Mouse (Mus musculus) adrenal gland, postnatal 25 days (tissue): ENCODE measurements around the gene Pter. TPM values are rescaled to one million over a fixed set of nuclear protein-coding genes. Genes with fewer than 3 reads are reported as not detected.
A peak's percentile ranks its signal among the peaks of the same experiment; 100 is the strongest.

Experiments used
- DNase-seq: peaks from one replicate; pipeline ENCODE4 v3.0.0; 2021; ENCODE audit warnings: mixed read lengths
- long read RNA-seq: library from polyadenylated mRNA; stranded (forward); transcript quantifications from one replicate; pipeline ENCODE4 v2.0.0, GENCODE M21; 2021
- total RNA-seq: library from RNA; stranded (reverse); gene quantifications from 2 replicates; pipeline ENCODE4 v1.2.3, GENCODE M21; 2021

Pter gene
- total RNA-seq = 15.6 and 19.1 TPM in 2 replicates
- long read RNA-seq, transcript Pter-203 (5 exons, 3,571 nt) = minor isoform, 19 of 69 reads
- long read RNA-seq, transcript Pter-205 (6 exons, 1,232 nt) = major isoform, 35 of 69 reads
- long read RNA-seq, partial matches to known transcripts = 0 of 69 reads
- long read RNA-seq, other reads (novel, unspliced or antisense) = 14 of 69 reads

GRCm38 (mm10) chr2:12923804-12924591 lies at the start of gene Pter:
TSS of gene Pter (plus strand) at chr2:12924041.
- peak; percentile 84 for DNase-seq

- no peak for DNase-seq
Measured at GRCm38 (mm10) chr2:12874232-12874631, 49.6 kb upstream of the Pter start.

- DNase-seq = no peak
Measured at GRCm38 (mm10) chr2:12879492-12879891, 44.3 kb upstream of the Pter start.

GRCm38 (mm10) chr2:12881009-12881408 lies 42.8 kb upstream of the Pter start:
- DNase-seq = no peak

- peak; percentile 1 for DNase-seq
Measured at GRCm38 (mm10) chr2:12883276-12883914, 40.4 kb upstream of the Pter start.

- DNase-seq = no peak
Measured at GRCm38 (mm10) chr2:12887015-12887414, 36.8 kb upstream of the Pter start.

- DNase-seq = no peak
Measured at GRCm38 (mm10) chr2:12905786-12906185, 18.1 kb upstream of the Pter start.

- DNase-seq = no peak
Measured at GRCm38 (mm10) chr2:12925643-12926042, 1.8 kb downstream of the Pter start.

GRCm38 (mm10) chr2:12930338-12930737 lies 6.5 kb downstream of the Pter start:
- DNase-seq = no peak

- no peak for DNase-seq
Measured at GRCm38 (mm10) chr2:12933905-12934304, 10.1 kb downstream of the Pter start.

GRCm38 (mm10) chr2:12935286-12935685 lies 11.4 kb downstream of the Pter start:
- no peak for DNase-seq

GRCm38 (mm10) chr2:12937461-12938217 lies 13.8 kb downstream of the Pter start:
- DNase-seq = no peak

GRCm38 (mm10) chr2:12938641-12939040 lies 14.8 kb downstream of the Pter start:
- DNase-seq = no peak

- DNase-seq = no peak
Measured at GRCm38 (mm10) chr2:12956703-12957424, 33.0 kb downstream of the Pter start.

GRCm38 (mm10) chr2:12970049-12970724 lies 46.3 kb downstream of the Pter start:
- no peak for DNase-seq

- DNase-seq = no peak
Measured at GRCm38 (mm10) chr2:12973752-12974151, 49.9 kb downstream of the Pter start.

- DNase-seq = no peak
Measured at GRCm38 (mm10) chr2:12977367-12977766, 53.5 kb downstream of the Pter start.

GRCm38 (mm10) chr2:12978771-12979170 lies 54.9 kb downstream of the Pter start:
- no peak for DNase-seq

GRCm38 (mm10) chr2:12984901-12985732 lies 61.3 kb downstream of the Pter start:
- DNase-seq = no peak

- no peak for DNase-seq
Measured at GRCm38 (mm10) chr2:13000026-13000425, 76.2 kb downstream of the Pter start.
